ENCODE assay signal across 10 mouse cellular contexts in the genomic region with DNA sequence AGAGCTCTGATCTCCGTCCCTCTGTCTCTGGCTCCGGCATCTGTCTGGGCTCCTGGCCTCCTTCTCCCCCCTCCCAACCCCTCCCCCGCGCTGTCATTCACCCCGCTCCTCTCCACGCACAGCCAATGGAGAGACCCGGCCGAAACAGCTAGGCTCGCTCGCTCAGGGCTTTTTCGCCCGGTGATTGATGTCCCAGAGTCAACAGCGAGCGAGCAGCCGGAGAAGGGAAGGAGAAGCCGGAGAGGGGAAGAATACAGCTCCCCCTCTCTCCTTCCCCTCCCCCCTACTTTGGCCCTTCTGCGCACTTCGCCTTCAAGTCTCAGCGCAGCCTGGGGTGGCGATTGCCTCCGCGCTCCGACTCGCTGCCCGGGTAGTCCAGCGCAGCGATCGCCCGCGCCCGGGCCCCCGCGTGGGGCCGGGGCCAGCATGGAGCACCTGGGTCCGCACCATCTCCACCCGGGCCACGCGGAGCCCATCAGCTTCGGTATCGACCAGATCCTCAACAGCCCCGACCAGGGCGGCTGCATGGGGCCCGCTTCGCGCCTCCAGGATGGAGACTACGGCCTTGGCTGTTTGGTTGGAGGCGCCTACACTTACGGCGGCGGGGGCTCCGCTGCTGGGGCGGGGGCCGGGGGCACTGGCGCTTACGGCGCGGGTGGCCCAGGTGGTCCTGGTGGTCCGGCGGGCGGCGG. TPM values are rescaled to one million over a fixed set of nuclear protein-coding genes. Genes with fewer than 3 reads are reported as not detected.
DNase-seq lines count a peak whose midpoint lies in the region; ATAC-seq and TF ChIP-seq lines count a peak whose summit lies in the region.
"Had no signal": no experiment of that assay in that cellular context is flagged by ENCODE, and none has a peak within 500 bp of the region (broad histone marks: within the 10 kb centered on the region; RNA-seq: fewer than 3 reads in every experiment).

A gene (plus strand): TSS at position 191 of the 692 bp plus-strand sequence.

- H3K27ac ChIP-seq in lung, postnatal 0 days (ENCODE audit: low read length) = no peak within 1 kb of the TSS
- no peak within 1 kb of the TSS for H3K27ac ChIP-seq in forebrain, embryonic 12.5 days
- no peak within 1 kb of the TSS for H3K27ac ChIP-seq in limb, embryonic 12.5 days
- peak within 1 kb of the TSS; percentile 14; the same call in 1 of the 2 replicates for H3K27ac ChIP-seq in stomach, embryonic 16.5 days (ENCODE audit: low read length)
- H3K27ac ChIP-seq: liver, embryonic 14.5 days had no signal

- no peaks in the 10 kb centered on the region for H3K36me3 ChIP-seq in lung, postnatal 0 days (ENCODE audit: insufficient read depth, low read length)
- no peaks in the 10 kb centered on the region for H3K36me3 ChIP-seq in forebrain, embryonic 12.5 days (replicated peaks)
- H3K36me3 ChIP-seq in limb, embryonic 12.5 days = no peaks in the 10 kb centered on the region
- no peaks in the 10 kb centered on the region for H3K36me3 ChIP-seq in stomach, embryonic 16.5 days (ENCODE audit: control insufficient read depth, insufficient read depth, low read length)

- TF ChIP-seq CTCF in lung, postnatal 0 days (IDR thresholded peaks at IDR 0.05) = no peak

- peaks cover 93% of the 10 kb centered on the region for H3K27me3 ChIP-seq in lung, postnatal 0 days (replicated peaks; ENCODE audit: insufficient read depth, low read length)
- peaks cover 99% of the 10 kb centered on the region for H3K27me3 ChIP-seq in forebrain, embryonic 12.5 days
- peaks cover 98% of the 10 kb centered on the region for H3K27me3 ChIP-seq in limb, embryonic 12.5 days
- H3K27me3 ChIP-seq in stomach, embryonic 16.5 days (ENCODE audit: control insufficient read depth, insufficient read depth, low read length) = peaks cover 94% of the 10 kb centered on the region

- WGBS in lung, postnatal 0 days = 2% methylated on average over 40 of the region's 61 CpGs
- WGBS in forebrain, embryonic 12.5 days = under 1% methylated on average over 61 of the region's 61 CpGs
- under 1% methylated on average over 59 of the region's 61 CpGs for WGBS in limb, embryonic 12.5 days
- WGBS in stomach, embryonic 16.5 days = 1% methylated on average over 60 of the region's 61 CpGs

- DNase-seq in lung, postnatal 0 days (ENCODE audit: low spot score) = no peak
- DNase-seq in lung, postnatal 25 days (ENCODE audit: low spot score) = no peak
- DNase-seq in c-Kit-positive CD71-positive TER-119-positive erythroid progenitor cells, embryonic 14.5 days (ENCODE audit: low spot score) = no peak
- no peak for DNase-seq in ovary, postnatal 36 days (ENCODE audit: low spot score)
- DNase-seq: right cerebral cortex, adult 18-20 months had no signal

- no peak within 1 kb of the TSS; the same call in 1 of the 2 replicates for H3K4me3 ChIP-seq in lung, postnatal 0 days (ENCODE audit: low read depth, low read length)
- H3K4me3 ChIP-seq in forebrain, embryonic 12.5 days (replicated peaks) = peak within 1 kb of the TSS; percentile 28
- peak within 1 kb of the TSS; percentile 32 for H3K4me3 ChIP-seq in limb, embryonic 12.5 days (replicated peaks)
- H3K4me3 ChIP-seq in stomach, embryonic 16.5 days (replicated peaks; ENCODE audit: low read length) = peak within 1 kb of the TSS; percentile 36
- H3K4me3 ChIP-seq: erythroblast, embryonic 14.5 days had no signal

- H3K9ac ChIP-seq in lung, postnatal 0 days (replicated peaks; ENCODE audit: low read depth) = no peak within 1 kb of the TSS
- no peak within 1 kb of the TSS for H3K9ac ChIP-seq in forebrain, embryonic 12.5 days
- 0 out of 2 replicates have a peak within 1 kb of the TSS, but pooled peaks have one; percentile 13 for H3K9ac ChIP-seq in limb, embryonic 12.5 days (replicated peaks)
- peak within 1 kb of the TSS; percentile 39; the same call in 1 of the 2 replicates for H3K9ac ChIP-seq in stomach, embryonic 16.5 days (ENCODE audit: low read length)
- H3K9ac ChIP-seq: liver, embryonic 14.5 days had no signal

- H3K9me3 ChIP-seq in lung, postnatal 0 days (ENCODE audit: low read length) = no peaks in the 10 kb centered on the region
- H3K9me3 ChIP-seq in forebrain, embryonic 12.5 days = peaks cover 3% of the 10 kb centered on the region; the same call in 1 of the 2 replicates
- H3K9me3 ChIP-seq in limb, embryonic 12.5 days = no peaks in the 10 kb centered on the region
- H3K9me3 ChIP-seq in stomach, embryonic 16.5 days (replicated peaks; ENCODE audit: control insufficient read depth, low read length) = no peaks in the 10 kb centered on the region

- H3K4me2 ChIP-seq in lung, postnatal 0 days (replicated peaks; ENCODE audit: low read depth, low read length) = peak within 1 kb of the TSS; percentile 12; the same call in 1 of the 2 replicates
- H3K4me2 ChIP-seq in forebrain, embryonic 12.5 days = peak within 1 kb of the TSS; percentile 42
- peak within 1 kb of the TSS; percentile 55 for H3K4me2 ChIP-seq in limb, embryonic 12.5 days
- peak within 1 kb of the TSS; percentile 40 for H3K4me2 ChIP-seq in stomach, embryonic 16.5 days (ENCODE audit: low read depth, low read length)

- no peak for TF ChIP-seq EP300 in lung, postnatal 0 days (IDR thresholded peaks at IDR 0.05)

- no peaks in the 10 kb centered on the region; the same call in 1 of the 2 replicates for H3K4me1 ChIP-seq in lung, postnatal 0 days (ENCODE audit: insufficient read depth, low read depth, low read length)
- H3K4me1 ChIP-seq in forebrain, embryonic 12.5 days = peaks cover 26% of the 10 kb centered on the region
- peaks cover 25% of the 10 kb centered on the region for H3K4me1 ChIP-seq in limb, embryonic 12.5 days (replicated peaks)
- peaks cover 8% of the 10 kb centered on the region; the same call in 1 of the 2 replicates for H3K4me1 ChIP-seq in stomach, embryonic 16.5 days (ENCODE audit: control insufficient read depth, insufficient read depth, low read length)

- no peak for ATAC-seq in lung, postnatal 0 days
- 0 out of 2 replicates have a peak, but pooled peaks have one; percentile 14 for ATAC-seq in forebrain, embryonic 12.5 days (ENCODE audit: low FRiP score)
- ATAC-seq in limb, embryonic 12.5 days (ENCODE audit: insufficient number of reproducible peaks, insufficient read depth, low FRiP score, low TSS enrichment, low read depth) = no peak
- ATAC-seq in stomach, embryonic 16.5 days (ENCODE audit: insufficient read depth, low FRiP score) = peak; percentile 26; the same call in 1 of the 2 replicates

RNA-seq across cellular contexts. Expression of the gene that starts here (rescaled TPM):
- polyA plus RNA-seq in lung, postnatal 0 days (2015; fragmentation: Nextera tagmentation; extraction: Ambion mirVana) = not detected in 2 replicates
- polyA plus RNA-seq in forebrain, embryonic 12.5 days (2016; fragmentation: Nextera tagmentation; extraction: Ambion mirVana) = 0.11 TPM in 1 of 2 replicates, not detected in the other
- polyA plus RNA-seq in limb, embryonic 12.5 days (2016; fragmentation: Nextera tagmentation; extraction: Ambion mirVana) = 0.39 and 0.63 TPM in 2 replicates
- 1.1 and 3.5 TPM in 2 replicates for polyA plus RNA-seq in stomach, embryonic 16.5 days (2015; fragmentation: Nextera tagmentation; extraction: Ambion mirVana)
- polyA plus RNA-seq: erythroblast, embryonic 14.5 days had no signal

Comparison
In these comparisons a context has a peak if more than half of its experiments do, and no peak if none do; other contexts are left out.
1. Peak in ATAC-seq, H3K4me3 ChIP-seq and H3K4me2 ChIP-seq in forebrain, embryonic 12.5 days; RNA of the gene not detected or under 1 TPM.
2. H3K9ac ChIP-seq: peak in limb, embryonic 12.5 days (single experiment) and stomach, embryonic 16.5 days (single experiment); none in lung, postnatal 0 days (single experiment) and forebrain, embryonic 12.5 days (single experiment).
3. Peak in every context shown above with its lines, with median percentiles within 50 percentile points of each other: H3K4me2 ChIP-seq.